12 mouse cellular contexts compared by ENCODE assay signal in the genomic region with DNA sequence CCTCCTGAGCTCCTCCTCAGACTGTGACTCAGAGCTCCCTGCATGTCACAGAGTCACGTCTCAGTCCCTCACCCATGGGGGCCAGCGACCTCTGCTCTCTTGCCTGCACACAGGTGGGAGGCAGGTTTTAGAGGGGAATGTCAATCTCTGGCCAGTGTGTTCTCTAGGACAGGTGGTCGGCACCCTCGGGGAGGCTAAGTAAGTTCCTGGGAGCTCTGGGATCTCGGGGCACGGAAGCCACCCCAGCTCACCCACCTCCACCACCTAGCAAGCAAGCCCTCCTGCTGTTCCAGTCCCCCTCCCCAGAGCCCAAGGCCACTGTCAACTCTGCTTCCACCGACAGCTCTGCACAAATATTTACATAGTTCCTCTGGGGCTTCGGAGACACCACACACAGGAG. TPM values are rescaled to one million over a fixed set of nuclear protein-coding genes. Genes with fewer than 3 reads are reported as not detected.
DNase-seq lines count a peak whose midpoint lies in the region; ATAC-seq and TF ChIP-seq lines count a peak whose summit lies in the region.
"Had no signal": no experiment of that assay in that cellular context is flagged by ENCODE, and none has a peak within 500 bp of the region (broad histone marks: within the 10 kb centered on the region; RNA-seq: fewer than 3 reads in every experiment).

No protein-coding gene starts in this region.

- H3K4me3 ChIP-seq in heart, embryonic 12.5 days: no peak overlapping the region
- H3K4me3 ChIP-seq in testis, adult 2 months (ENCODE audit: control insufficient read depth, low read depth, low read length): no peak overlapping the region
- H3K4me3 ChIP-seq in midbrain, embryonic 11.5 days (ENCODE audit: low read depth, low read length): no peak overlapping the region
- H3K4me3 ChIP-seq in lung, postnatal 0 days (ENCODE audit: low read depth, low read length): no peak overlapping the region
- H3K4me3 ChIP-seq: erythroblast, embryonic 14.5 days; limb, embryonic 12.5 days had no signal

- peak overlapping the region; percentile 17 for H3K4me2 ChIP-seq in heart, embryonic 12.5 days
- H3K4me2 ChIP-seq in midbrain, embryonic 11.5 days: no peak overlapping the region
- no peak overlapping the region for H3K4me2 ChIP-seq in lung, postnatal 0 days (replicated peaks; ENCODE audit: low read depth, low read length)
- H3K4me2 ChIP-seq: limb, embryonic 12.5 days had no signal

- no peak for ATAC-seq in heart, embryonic 12.5 days (ENCODE audit: insufficient number of reproducible peaks, low FRiP score)
- no peak for ATAC-seq in midbrain, embryonic 11.5 days (ENCODE audit: low FRiP score)
- ATAC-seq in lung, postnatal 0 days: no peak

- no peak for TF ChIP-seq CTCF in testis, adult 2 months (IDR thresholded peaks at IDR 0.05; ENCODE audit: control insufficient read depth, insufficient read depth, insufficient replicate concordance, low read depth, low read length)
- no peak for TF ChIP-seq CTCF in lung, postnatal 0 days (IDR thresholded peaks at IDR 0.05)

- peak overlapping the region; percentile 45 for H3K9ac ChIP-seq in heart, embryonic 12.5 days
- H3K9ac ChIP-seq in midbrain, embryonic 11.5 days (ENCODE audit: low read length): no peak overlapping the region
- no peak overlapping the region for H3K9ac ChIP-seq in lung, postnatal 0 days (replicated peaks; ENCODE audit: low read depth)
- H3K9ac ChIP-seq: limb, embryonic 12.5 days had no signal

- WGBS in heart, embryonic 12.5 days: 42% methylated on average over 8 of the region's 8 CpGs
- WGBS in midbrain, embryonic 11.5 days: 42% methylated on average over 8 of the region's 8 CpGs
- WGBS in lung, postnatal 0 days: 40% methylated on average over 8 of the region's 8 CpGs

- H3K27ac ChIP-seq in heart, embryonic 12.5 days (ENCODE audit: poor library complexity, severe bottlenecking): peak overlapping the region; percentile 75
- H3K27ac ChIP-seq in testis, adult 2 months (ENCODE audit: control insufficient read depth, insufficient read depth, low read depth, low read length): peak overlapping the region; percentile 52
- peak overlapping the region; percentile 95 for H3K27ac ChIP-seq in midbrain, embryonic 11.5 days (ENCODE audit: low read depth, low read length)
- no peak overlapping the region for H3K27ac ChIP-seq in lung, postnatal 0 days (ENCODE audit: low read length)
- H3K27ac ChIP-seq: limb, embryonic 12.5 days had no signal

- TF ChIP-seq EP300 in lung, postnatal 0 days (IDR thresholded peaks at IDR 0.05): no peak

- no peak for DNase-seq in heart, adult 18-20 months
- DNase-seq in testis, postnatal 10 days (ENCODE audit: low spot score): no peak
- no peak for DNase-seq in midbrain, embryonic 11.5 days (ENCODE audit: low spot score, missing footprints)
- DNase-seq in lung, postnatal 0 days (ENCODE audit: low spot score): no peak
- no peak for DNase-seq in kidney, adult 11 months
- no peak for DNase-seq in frontal cortex, postnatal 25 days (ENCODE audit: low spot score in 2 of 2)
- DNase-seq: adrenal gland, postnatal 14 days; gastrocnemius, postnatal 25 days had no signal

- H3K27me3 ChIP-seq in heart, embryonic 12.5 days (replicated peaks): no peaks in the 10 kb centered on the region
- H3K27me3 ChIP-seq in testis, adult 2 months (ENCODE audit: control insufficient read depth, insufficient read depth, low read length): no peaks in the 10 kb centered on the region
- H3K27me3 ChIP-seq in midbrain, embryonic 11.5 days (ENCODE audit: control insufficient read depth, insufficient read depth, low read length): no peaks in the 10 kb centered on the region
- H3K27me3 ChIP-seq in lung, postnatal 0 days (replicated peaks; ENCODE audit: insufficient read depth, low read length): no peaks in the 10 kb centered on the region

- H3K4me1 ChIP-seq in heart, embryonic 12.5 days (replicated peaks): peaks cover 97% of the 10 kb centered on the region
- peaks cover 14% of the 10 kb centered on the region for H3K4me1 ChIP-seq in testis, adult 2 months (ENCODE audit: control insufficient read depth, insufficient read depth, low read length)
- H3K4me1 ChIP-seq in midbrain, embryonic 11.5 days (ENCODE audit: control insufficient read depth, insufficient read depth, low read length): peaks cover 42% of the 10 kb centered on the region
- peaks cover 11% of the 10 kb centered on the region; the same call in 1 of the 2 replicates for H3K4me1 ChIP-seq in lung, postnatal 0 days (ENCODE audit: insufficient read depth, low read depth, low read length)

- TF ChIP-seq POLR2A in testis, adult 2 months (IDR thresholded peaks at IDR 0.05; ENCODE audit: control insufficient read depth, low read depth, low read length): no peak

- H3K9me3 ChIP-seq in heart, embryonic 12.5 days (replicated peaks): no peaks in the 10 kb centered on the region
- no peaks in the 10 kb centered on the region for H3K9me3 ChIP-seq in midbrain, embryonic 11.5 days (ENCODE audit: control insufficient read depth, low read length)
- no peaks in the 10 kb centered on the region for H3K9me3 ChIP-seq in lung, postnatal 0 days (ENCODE audit: low read length)
- H3K9me3 ChIP-seq: limb, embryonic 12.5 days had no signal

- H3K36me3 ChIP-seq in heart, embryonic 12.5 days: peaks cover 45% of the 10 kb centered on the region
- H3K36me3 ChIP-seq in testis, adult 2 months (ENCODE audit: control insufficient read depth, insufficient read depth, low read length): no peaks in the 10 kb centered on the region
- no peaks in the 10 kb centered on the region for H3K36me3 ChIP-seq in midbrain, embryonic 11.5 days (ENCODE audit: control insufficient read depth, insufficient read depth, low read length)
- H3K36me3 ChIP-seq in lung, postnatal 0 days (ENCODE audit: insufficient read depth, low read length): no peaks in the 10 kb centered on the region
- H3K36me3 ChIP-seq: limb, embryonic 12.5 days had no signal

RNA-seq across cellular contexts. Expression of gene Kcnh2, which starts 8.4 kb away (rescaled TPM):
- 38.2 and 40.5 TPM in 2 replicates for polyA plus RNA-seq in heart, embryonic 12.5 days (2016; fragmentation: Nextera tagmentation; extraction: Ambion mirVana)
- total RNA-seq in heart, adult 18-20 months (2021): 10 to 100 TPM; 52.6 to 61.1 TPM
- 23.6 and 26.2 TPM in 2 replicates for polyA plus RNA-seq in testis, adult 2 months (2012; rRNA removed)
- polyA plus RNA-seq in midbrain, embryonic 11.5 days (2014; fragmentation: Nextera tagmentation; extraction: Ambion mirVana): 12.5 and 16.2 TPM in 2 replicates
- 5.0 and 5.8 TPM in 2 replicates for polyA plus RNA-seq in lung, postnatal 0 days (2015; fragmentation: Nextera tagmentation; extraction: Ambion mirVana)
- polyA plus RNA-seq: erythroblast, embryonic 14.5 days had no signal

RNA-seq across cellular contexts. Expression of gene Nos3, which starts 21.6 kb away (rescaled TPM):
- 45.9 and 46.9 TPM in 2 replicates for polyA plus RNA-seq in heart, embryonic 12.5 days (2016; fragmentation: Nextera tagmentation; extraction: Ambion mirVana)
- 10 to 100 TPM; 21.8 to 22.6 TPM for total RNA-seq in heart, adult 18-20 months (2021)
- 1.9 and 2.2 TPM in 2 replicates for polyA plus RNA-seq in testis, adult 2 months (2012; rRNA removed)
- polyA plus RNA-seq in midbrain, embryonic 11.5 days (2014; fragmentation: Nextera tagmentation; extraction: Ambion mirVana): 4.9 and 5.5 TPM in 2 replicates
- 20.3 and 26.5 TPM in 2 replicates for polyA plus RNA-seq in lung, postnatal 0 days (2015; fragmentation: Nextera tagmentation; extraction: Ambion mirVana)

RNA-seq across cellular contexts. Expression of gene Atg9b, which starts 49.0 kb away (rescaled TPM):
- 1.4 and 2.6 TPM in 2 replicates for polyA plus RNA-seq in heart, embryonic 12.5 days (2016; fragmentation: Nextera tagmentation; extraction: Ambion mirVana)
- total RNA-seq in heart, adult 18-20 months (2021): 1 to 10 TPM in 1 of 2 experiments, under 1 TPM in 1; 0.75 to 1.4 TPM
- polyA plus RNA-seq in testis, adult 2 months (2012; rRNA removed): 1.1 and 1.3 TPM in 2 replicates
- polyA plus RNA-seq in midbrain, embryonic 11.5 days (2014; fragmentation: Nextera tagmentation; extraction: Ambion mirVana): 0.40 and 0.66 TPM in 2 replicates
- 0.54 and 0.94 TPM in 2 replicates for polyA plus RNA-seq in lung, postnatal 0 days (2015; fragmentation: Nextera tagmentation; extraction: Ambion mirVana)

RNA-seq across cellular contexts. Expression of gene Abcb8, which starts 50.5 kb away (rescaled TPM):
- polyA plus RNA-seq in heart, embryonic 12.5 days (2016; fragmentation: Nextera tagmentation; extraction: Ambion mirVana): 52.7 and 57.4 TPM in 2 replicates
- 10 to 100 TPM; 87.2 to 90.7 TPM for total RNA-seq in heart, adult 18-20 months (2021)
- 28.1 and 30.2 TPM in 2 replicates for polyA plus RNA-seq in testis, adult 2 months (2012; rRNA removed)
- 32.5 and 34.1 TPM in 2 replicates for polyA plus RNA-seq in midbrain, embryonic 11.5 days (2014; fragmentation: Nextera tagmentation; extraction: Ambion mirVana)
- polyA plus RNA-seq in lung, postnatal 0 days (2015; fragmentation: Nextera tagmentation; extraction: Ambion mirVana): 22.4 and 25.6 TPM in 2 replicates
